Mouse (Mus musculus): ENCODE data around the gene 1700019N19Rik. TPM values are rescaled to one million over a fixed set of nuclear protein-coding genes. Genes with fewer than 3 reads are reported as not detected.

1700019N19Rik gene
- total RNA-seq, 1 experiment = 0.27 TPM

GRCm38 (mm10) chr19:58817398-58817797, 23.1 kb upstream of the 1700019N19Rik start:
- no peak overlapping the region for H3K27ac ChIP-seq (ENCODE audit: insufficient read depth, low read depth, low read length, poor library complexity, severe bottlenecking)
- no peaks in the 10 kb centered on the region for H3K36me3 ChIP-seq (ENCODE audit: control insufficient read depth, insufficient read depth, low read length, poor library complexity, severe bottlenecking)
- no peaks in the 10 kb centered on the region; a peak in 1 of 4 replicates for H3K4me1 ChIP-seq (ENCODE audit: control insufficient read depth in 2 of 2, insufficient read depth in 2 of 2, low read length in 2 of 2, poor library complexity in 1 of 2)
- in situ Hi-C loops (cut with MboI; ENCODE audit: low sequenced_read_pairs in 2 of 2, unreplicated experiment in 2 of 2) = no loop called here
- no peak for DNase-seq (ENCODE audit: low read depth, low spot score)
- no peak overlapping the region for H3K4me3 ChIP-seq (ENCODE audit: insufficient read depth in 1 of 2, low read depth in 1 of 2, low read length in 2 of 2, poor library complexity in 1 of 2, severe bottlenecking in 1 of 2)
- H3K9me3 ChIP-seq (ENCODE audit: control insufficient read depth, insufficient read depth, low read depth, low read length) = no peaks in the 10 kb centered on the region
- no peak for TF ChIP-seq HCFC1 (IDR thresholded peaks at IDR 0.05; ENCODE audit: borderline replicate concordance, insufficient read depth, low read length)
- H3K9ac ChIP-seq (ENCODE audit: insufficient read depth, low read depth, low read length, poor library complexity, severe bottlenecking) = no peak overlapping the region

DNA sequence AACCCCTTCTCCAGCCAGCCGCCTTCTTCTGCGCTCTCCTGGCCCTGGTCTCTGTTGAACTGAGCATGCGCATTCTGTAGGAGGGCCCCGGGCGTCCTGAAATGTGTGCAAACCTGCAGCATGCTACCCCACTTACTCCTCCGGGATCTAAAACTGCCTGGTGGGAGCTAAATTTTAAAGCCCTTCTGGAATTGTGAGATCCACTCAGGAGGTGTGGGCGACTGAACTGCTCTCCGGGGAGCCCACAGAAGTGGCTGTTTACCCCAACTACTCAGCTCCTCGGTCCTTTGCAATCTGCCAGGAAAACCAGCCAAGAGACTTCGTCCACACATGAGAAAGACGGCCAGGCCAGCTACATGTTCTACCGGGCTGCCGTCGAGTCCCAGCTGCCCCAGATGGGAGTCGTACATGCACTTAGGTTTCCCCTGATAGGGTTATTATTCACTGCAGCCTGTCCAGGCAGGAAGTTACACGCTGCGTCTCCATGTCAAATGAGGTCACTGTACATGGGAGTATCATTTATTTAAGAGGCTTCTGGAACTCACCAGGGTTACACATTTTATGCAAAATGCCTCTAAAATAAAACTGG, 22.3 kb upstream of the 1700019N19Rik start:
- no peak overlapping the region for H3K4me3 ChIP-seq (ENCODE audit: insufficient read depth in 1 of 2, low read depth in 1 of 2, low read length in 2 of 2, poor library complexity in 1 of 2, severe bottlenecking in 1 of 2)
- H3K27ac ChIP-seq (ENCODE audit: insufficient read depth, low read depth, low read length, poor library complexity, severe bottlenecking) = no peak overlapping the region
- no peaks in the 10 kb centered on the region; a peak in 1 of 4 replicates for H3K4me1 ChIP-seq (ENCODE audit: control insufficient read depth in 2 of 2, insufficient read depth in 2 of 2, low read length in 2 of 2, poor library complexity in 1 of 2)
- TF ChIP-seq ZNF384 (IDR thresholded peaks at IDR 0.05; ENCODE audit: low read depth, low read length) = no peak
- TF ChIP-seq ZC3H11A (IDR thresholded peaks at IDR 0.05; ENCODE audit: borderline replicate concordance, low read depth, low read length) = no peak
- no peak for TF ChIP-seq HCFC1 (IDR thresholded peaks at IDR 0.05; ENCODE audit: borderline replicate concordance, insufficient read depth, low read length)
- no peak for TF ChIP-seq MAFK (IDR thresholded peaks at IDR 0.05; ENCODE audit: insufficient read depth, low read depth, low read length)
- no peak for TF ChIP-seq CHD2 (IDR thresholded peaks at IDR 0.05; ENCODE audit: low read depth, low read length)
- no peaks in the 10 kb centered on the region for H3K36me3 ChIP-seq (ENCODE audit: control insufficient read depth, insufficient read depth, low read length, poor library complexity, severe bottlenecking)
- in situ Hi-C loops (cut with MboI; ENCODE audit: low sequenced_read_pairs in 2 of 2, unreplicated experiment in 2 of 2) = no loop called here
- H3K9ac ChIP-seq (ENCODE audit: insufficient read depth, low read depth, low read length, poor library complexity, severe bottlenecking) = no peak overlapping the region
- no peaks in the 10 kb centered on the region for H3K9me3 ChIP-seq (ENCODE audit: control insufficient read depth, insufficient read depth, low read depth, low read length)
- DNase-seq (ENCODE audit: low read depth, low spot score) = no peak

DNA sequence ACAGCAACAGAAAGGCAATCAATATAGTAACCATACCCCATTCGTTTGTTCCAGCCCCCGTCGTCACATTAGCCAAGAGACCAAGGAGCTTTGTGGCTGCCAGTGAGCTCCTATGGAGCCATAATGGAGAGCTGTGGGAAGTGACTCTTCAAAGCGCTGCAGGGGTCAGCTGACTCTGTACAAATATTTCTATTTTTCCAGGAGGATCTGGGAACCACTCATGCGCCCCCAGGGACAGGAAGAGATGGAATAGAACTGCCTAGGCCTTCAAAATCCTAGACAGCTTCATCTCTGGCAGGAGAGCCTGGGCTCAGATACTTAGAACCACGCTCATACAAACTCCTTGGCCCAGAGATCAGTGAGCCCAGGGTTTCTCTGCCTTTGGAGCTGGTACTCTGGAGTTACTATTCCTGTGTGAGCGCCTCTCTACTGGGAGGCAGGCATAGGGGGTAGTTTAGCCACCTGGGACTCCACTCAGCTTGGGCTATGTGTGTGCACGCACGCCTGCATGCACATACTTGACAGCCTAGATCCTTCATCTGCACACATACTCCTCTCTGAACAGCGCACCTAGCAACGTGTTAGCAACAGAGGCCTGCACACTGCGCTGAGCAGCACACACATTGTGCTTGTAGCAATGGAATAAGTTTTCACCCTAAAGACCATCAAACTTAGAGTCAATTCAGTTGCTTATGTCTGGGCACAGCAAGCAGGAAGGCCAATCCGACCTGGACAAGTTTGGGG, 21.1 kb upstream of the 1700019N19Rik start:
- in situ Hi-C loops (cut with MboI; ENCODE audit: low sequenced_read_pairs in 2 of 2, unreplicated experiment in 2 of 2) = no loop called here
- no peaks in the 10 kb centered on the region; a peak in 1 of 4 replicates for H3K4me1 ChIP-seq (ENCODE audit: control insufficient read depth in 2 of 2, insufficient read depth in 2 of 2, low read length in 2 of 2, poor library complexity in 1 of 2)

DNA sequence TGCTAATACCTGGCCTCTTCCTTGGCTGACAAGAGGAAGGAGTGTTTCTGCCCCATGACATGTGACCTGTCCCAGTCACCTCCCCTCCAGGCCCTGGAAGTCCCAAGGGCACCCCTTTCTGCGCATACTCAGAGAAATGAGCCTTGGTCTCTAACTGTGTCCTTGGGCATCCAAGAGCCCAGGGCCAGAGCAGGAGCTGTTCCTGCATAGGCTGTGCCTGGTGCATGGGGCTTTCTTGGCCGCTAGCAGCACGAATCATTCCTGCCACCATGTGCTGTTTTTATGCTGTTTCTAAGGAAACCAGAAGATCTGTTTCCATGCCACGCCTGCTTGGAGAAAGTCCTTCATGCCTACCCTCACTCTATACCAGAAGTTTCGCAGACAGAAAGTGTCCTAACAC, 16.3 kb upstream of the 1700019N19Rik start:
- H3K36me3 ChIP-seq (ENCODE audit: control insufficient read depth, insufficient read depth, low read length, poor library complexity, severe bottlenecking) = no peaks in the 10 kb centered on the region
- H3K9me3 ChIP-seq (ENCODE audit: control insufficient read depth, insufficient read depth, low read depth, low read length) = no peaks in the 10 kb centered on the region
- H3K9ac ChIP-seq (ENCODE audit: insufficient read depth, low read depth, low read length, poor library complexity, severe bottlenecking) = no peak overlapping the region
- DNase-seq (ENCODE audit: low read depth, low spot score) = no peak
- H3K4me3 ChIP-seq (ENCODE audit: insufficient read depth in 1 of 2, low read depth in 1 of 2, low read length in 2 of 2, poor library complexity in 1 of 2, severe bottlenecking in 1 of 2) = no peak overlapping the region
- in situ Hi-C loops (cut with MboI; ENCODE audit: low sequenced_read_pairs in 2 of 2, unreplicated experiment in 2 of 2) = no loop called here
- TF ChIP-seq CHD2 (IDR thresholded peaks at IDR 0.05; ENCODE audit: low read depth, low read length) = no peak
- TF ChIP-seq ZNF384 (IDR thresholded peaks at IDR 0.05; ENCODE audit: low read depth, low read length) = no peak
- TF ChIP-seq MAFK (IDR thresholded peaks at IDR 0.05; ENCODE audit: insufficient read depth, low read depth, low read length) = no peak
- TF ChIP-seq HCFC1 (IDR thresholded peaks at IDR 0.05; ENCODE audit: borderline replicate concordance, insufficient read depth, low read length) = no peak
- no peak for TF ChIP-seq ZC3H11A (IDR thresholded peaks at IDR 0.05; ENCODE audit: borderline replicate concordance, low read depth, low read length)
- H3K27ac ChIP-seq (ENCODE audit: insufficient read depth, low read depth, low read length, poor library complexity, severe bottlenecking) = no peak overlapping the region
- H3K4me1 ChIP-seq (ENCODE audit: control insufficient read depth in 2 of 2, insufficient read depth in 2 of 2, low read length in 2 of 2, poor library complexity in 1 of 2) = no peaks in the 10 kb centered on the region

More for the DNA sequence above, 21.1 kb upstream of the 1700019N19Rik start:
- no peak overlapping the region for H3K27ac ChIP-seq (ENCODE audit: insufficient read depth, low read depth, low read length, poor library complexity, severe bottlenecking)
- H3K36me3 ChIP-seq (ENCODE audit: control insufficient read depth, insufficient read depth, low read length, poor library complexity, severe bottlenecking) = no peaks in the 10 kb centered on the region
- H3K4me3 ChIP-seq (ENCODE audit: insufficient read depth in 1 of 2, low read depth in 1 of 2, low read length in 2 of 2, poor library complexity in 1 of 2, severe bottlenecking in 1 of 2) = no peak overlapping the region
- H3K9me3 ChIP-seq (ENCODE audit: control insufficient read depth, insufficient read depth, low read depth, low read length) = no peaks in the 10 kb centered on the region
- DNase-seq (ENCODE audit: low read depth, low spot score) = no peak
- H3K9ac ChIP-seq (ENCODE audit: insufficient read depth, low read depth, low read length, poor library complexity, severe bottlenecking) = no peak overlapping the region
- TF ChIP-seq MAFK (IDR thresholded peaks at IDR 0.05; ENCODE audit: insufficient read depth, low read depth, low read length) (no peak), ZC3H11A (IDR thresholded peaks at IDR 0.05; ENCODE audit: borderline replicate concordance, low read depth, low read length) (no peak), HCFC1 (IDR thresholded peaks at IDR 0.05; ENCODE audit: borderline replicate concordance, insufficient read depth, low read length) (no peak), CHD2 (IDR thresholded peaks at IDR 0.05; ENCODE audit: low read depth, low read length) (no peak), ZNF384 (IDR thresholded peaks at IDR 0.05; ENCODE audit: low read depth, low read length) (no peak)

Data from ES-E14 (cell line).